10 mouse cellular contexts compared by ENCODE assay signal in genomic region chr19:46398401-46398800, GRCm38 (mm10). TPM values are rescaled to one million over a fixed set of nuclear protein-coding genes. Genes with fewer than 3 reads are reported as not detected.
A peak's percentile ranks its signal among the peaks of the same experiment; 100 is the strongest.
DNase-seq lines count a peak whose midpoint lies in the region; ATAC-seq and TF ChIP-seq lines count a peak whose summit lies in the region.
"Had no signal": no experiment of that assay in that cellular context is flagged by ENCODE, and none has a peak within 500 bp of the region (broad histone marks: within the 10 kb centered on the region; RNA-seq: fewer than 3 reads in every experiment).

No protein-coding gene starts in this region.

- no peak overlapping the region for H3K27ac ChIP-seq in kidney, embryonic 14.5 days (ENCODE audit: low read depth, low read length)
- no peak overlapping the region for H3K27ac ChIP-seq in embryonic facial prominence, embryonic 15.5 days (replicated peaks)
- H3K27ac ChIP-seq in intestine, embryonic 15.5 days: no peak overlapping the region
- H3K27ac ChIP-seq in midbrain, postnatal 0 days (ENCODE audit: low read depth, low read length): no peak overlapping the region

- peaks cover 39% of the 10 kb centered on the region for H3K4me1 ChIP-seq in kidney, embryonic 14.5 days (ENCODE audit: control insufficient read depth, insufficient read depth, low read length)
- H3K4me1 ChIP-seq in embryonic facial prominence, embryonic 15.5 days: peaks cover 49% of the 10 kb centered on the region
- H3K4me1 ChIP-seq in intestine, embryonic 15.5 days (replicated peaks): peaks cover 26% of the 10 kb centered on the region
- peaks cover 18% of the 10 kb centered on the region for H3K4me1 ChIP-seq in midbrain, postnatal 0 days (ENCODE audit: insufficient read depth, low read length)

- peaks cover 22% of the 10 kb centered on the region for H3K36me3 ChIP-seq in kidney, embryonic 14.5 days (ENCODE audit: control insufficient read depth, insufficient read depth, low read length)
- peaks cover 9% of the 10 kb centered on the region for H3K36me3 ChIP-seq in embryonic facial prominence, embryonic 15.5 days
- 0 out of 2 replicates have a peak, but pooled peaks cover 3% of the 10 kb centered on the region for H3K36me3 ChIP-seq in intestine, embryonic 15.5 days
- H3K36me3 ChIP-seq in midbrain, postnatal 0 days (ENCODE audit: insufficient read depth, low read length): peaks cover 14% of the 10 kb centered on the region

- H3K4me3 ChIP-seq in kidney, embryonic 14.5 days (ENCODE audit: low read length): peak overlapping the region; percentile 90
- peak overlapping the region; percentile 98 for H3K4me3 ChIP-seq in embryonic facial prominence, embryonic 15.5 days (replicated peaks)
- H3K4me3 ChIP-seq in intestine, embryonic 15.5 days (replicated peaks): peak overlapping the region; percentile 96; the same call in 1 of the 2 replicates
- peak overlapping the region; percentile 88; the same call in 1 of the 2 replicates for H3K4me3 ChIP-seq in midbrain, postnatal 0 days (ENCODE audit: low read depth, low read length)

- WGBS in kidney, embryonic 14.5 days: 35% methylated on average over 3 of the region's 3 CpGs
- WGBS in embryonic facial prominence, embryonic 15.5 days: 31% methylated on average over 3 of the region's 3 CpGs
- WGBS in intestine, embryonic 15.5 days: 40% methylated on average over 3 of the region's 3 CpGs
- WGBS in midbrain, postnatal 0 days: 18% methylated on average over 3 of the region's 3 CpGs

- no peak for TF ChIP-seq CTCF in midbrain, postnatal 0 days (IDR thresholded peaks at IDR 0.05)

- H3K27me3 ChIP-seq in kidney, embryonic 14.5 days (ENCODE audit: control insufficient read depth, insufficient read depth, low read length): no peaks in the 10 kb centered on the region
- no peaks in the 10 kb centered on the region for H3K27me3 ChIP-seq in embryonic facial prominence, embryonic 15.5 days
- no peaks in the 10 kb centered on the region for H3K27me3 ChIP-seq in intestine, embryonic 15.5 days (replicated peaks)
- no peaks in the 10 kb centered on the region for H3K27me3 ChIP-seq in midbrain, postnatal 0 days (ENCODE audit: insufficient read depth, low read length)

- DNase-seq in kidney, postnatal 25 days: no peak
- DNase-seq in midbrain, postnatal 0 days (ENCODE audit: low spot score): no peak
- no peak for DNase-seq in frontal cortex, postnatal 10 days (ENCODE audit: low spot score in 2 of 2)
- DNase-seq in frontal cortex, postnatal 14 days (ENCODE audit: low spot score in 2 of 2): no peak
- DNase-seq: adrenal gland, postnatal 10 days; lung, adult 18-20 months had no signal

- no peaks in the 10 kb centered on the region for H3K9me3 ChIP-seq in kidney, embryonic 14.5 days (ENCODE audit: control insufficient read depth, low read length)
- no peaks in the 10 kb centered on the region for H3K9me3 ChIP-seq in embryonic facial prominence, embryonic 15.5 days (replicated peaks)
- no peaks in the 10 kb centered on the region for H3K9me3 ChIP-seq in intestine, embryonic 15.5 days
- H3K9me3 ChIP-seq in midbrain, postnatal 0 days (ENCODE audit: low read length): no peaks in the 10 kb centered on the region

- ATAC-seq in kidney, embryonic 14.5 days (ENCODE audit: low FRiP score, low TSS enrichment): no peak
- ATAC-seq in embryonic facial prominence, embryonic 15.5 days (ENCODE audit: insufficient number of reproducible peaks, low FRiP score, low TSS enrichment, low read depth): no peak
- ATAC-seq in intestine, embryonic 15.5 days: no peak
- ATAC-seq in midbrain, postnatal 0 days (ENCODE audit: low FRiP score): no peak
- ATAC-seq in inflammation-experienced regulatory T-cells, adult 6 months: no peak

- H3K4me2 ChIP-seq in kidney, embryonic 14.5 days (replicated peaks; ENCODE audit: low read depth, low read length): peak overlapping the region; percentile 74
- peak overlapping the region; percentile 71 for H3K4me2 ChIP-seq in embryonic facial prominence, embryonic 15.5 days (replicated peaks)
- H3K4me2 ChIP-seq in intestine, embryonic 15.5 days (replicated peaks): peak overlapping the region; percentile 86
- peak overlapping the region; percentile 88 for H3K4me2 ChIP-seq in midbrain, postnatal 0 days (ENCODE audit: low read depth, low read length, poor library complexity, severe bottlenecking)

- peak overlapping the region; percentile 84; the same call in 1 of the 2 replicates for H3K9ac ChIP-seq in kidney, embryonic 14.5 days (ENCODE audit: low read depth, low read length)
- H3K9ac ChIP-seq in embryonic facial prominence, embryonic 15.5 days: 0 out of 2 replicates have a peak overlapping the region, but pooled peaks have one; percentile 15
- peak overlapping the region; percentile 4; the same call in 1 of the 2 replicates for H3K9ac ChIP-seq in intestine, embryonic 15.5 days
- H3K9ac ChIP-seq in midbrain, postnatal 0 days (replicated peaks; ENCODE audit: low read length, poor library complexity, severe bottlenecking): no peak overlapping the region

RNA-seq across cellular contexts. Expression of gene Sufu, which starts 1.7 kb away (rescaled TPM):
- 28.1 and 48.8 TPM in 2 replicates for polyA plus RNA-seq in kidney, embryonic 14.5 days (2014; fragmentation: Nextera tagmentation; extraction: Ambion mirVana)
- polyA plus RNA-seq in embryonic facial prominence, embryonic 15.5 days (2015; fragmentation: Nextera tagmentation; extraction: Ambion mirVana): 36.0 and 38.4 TPM in 2 replicates
- 20.7 and 21.4 TPM in 2 replicates for polyA plus RNA-seq in intestine, embryonic 15.5 days (2015; fragmentation: Nextera tagmentation; extraction: Ambion mirVana)
- total RNA-seq in midbrain, postnatal 0 days (2014; rRNA removed): 11.5 and 14.4 TPM in 2 replicates
- polyA plus RNA-seq in midbrain, postnatal 0 days (2015; fragmentation: Nextera tagmentation; extraction: Ambion mirVana): 13.2 and 14.5 TPM in 2 replicates
- 10 to 100 TPM; 10.7 to 13.6 (median 12.5) TPM for polyA plus RNA-seq in inflammation-experienced regulatory T-cells, adult 6 months (2017; shearing (Covaris generic))

RNA-seq across cellular contexts. Expression of gene Actr1a, which starts 2.9 kb away (rescaled TPM):
- polyA plus RNA-seq in kidney, embryonic 14.5 days (2014; fragmentation: Nextera tagmentation; extraction: Ambion mirVana): 78.5 and 134 TPM in 2 replicates
- 149 and 153 TPM in 2 replicates for polyA plus RNA-seq in embryonic facial prominence, embryonic 15.5 days (2015; fragmentation: Nextera tagmentation; extraction: Ambion mirVana)
- polyA plus RNA-seq in intestine, embryonic 15.5 days (2015; fragmentation: Nextera tagmentation; extraction: Ambion mirVana): 114 and 118 TPM in 2 replicates
- 356 and 359 TPM in 2 replicates for total RNA-seq in midbrain, postnatal 0 days (2014; rRNA removed)
- 327 and 343 TPM in 2 replicates for polyA plus RNA-seq in midbrain, postnatal 0 days (2015; fragmentation: Nextera tagmentation; extraction: Ambion mirVana)
- polyA plus RNA-seq in inflammation-experienced regulatory T-cells, adult 6 months (2017; shearing (Covaris generic)): 100 to 1,000 TPM in 1 of 3 experiments, 10 to 100 TPM in 2; 77.1 to 105 (median 78.0) TPM

RNA-seq across cellular contexts. Expression of gene 2310034G01Rik, which starts 48.3 kb away (rescaled TPM):
- polyA plus RNA-seq in kidney, embryonic 14.5 days (2014; fragmentation: Nextera tagmentation; extraction: Ambion mirVana): 2.7 and 3.5 TPM in 2 replicates
- polyA plus RNA-seq in embryonic facial prominence, embryonic 15.5 days (2015; fragmentation: Nextera tagmentation; extraction: Ambion mirVana): 3.5 and 5.3 TPM in 2 replicates
- polyA plus RNA-seq in intestine, embryonic 15.5 days (2015; fragmentation: Nextera tagmentation; extraction: Ambion mirVana): 1.1 and 1.7 TPM in 2 replicates
- 2.0 and 3.8 TPM in 2 replicates for total RNA-seq in midbrain, postnatal 0 days (2014; rRNA removed)
- polyA plus RNA-seq in midbrain, postnatal 0 days (2015; fragmentation: Nextera tagmentation; extraction: Ambion mirVana): 2.0 and 2.2 TPM in 2 replicates
- polyA plus RNA-seq in inflammation-experienced regulatory T-cells, adult 6 months (2017; shearing (Covaris generic)): under 1 TPM in 2 of 3 experiments, not detected in 1; 0.24 to 0.44 TPM

RNA-seq across cellular contexts. Expression of gene Mfsd13a, which starts 57.5 kb away (rescaled TPM):
- 7.9 and 10.8 TPM in 2 replicates for polyA plus RNA-seq in kidney, embryonic 14.5 days (2014; fragmentation: Nextera tagmentation; extraction: Ambion mirVana)
- 4.3 and 4.4 TPM in 2 replicates for polyA plus RNA-seq in embryonic facial prominence, embryonic 15.5 days (2015; fragmentation: Nextera tagmentation; extraction: Ambion mirVana)
- polyA plus RNA-seq in intestine, embryonic 15.5 days (2015; fragmentation: Nextera tagmentation; extraction: Ambion mirVana): 13.5 and 14.2 TPM in 2 replicates
- total RNA-seq in midbrain, postnatal 0 days (2014; rRNA removed): 7.2 and 19.2 TPM in 2 replicates
- 10.6 and 11.4 TPM in 2 replicates for polyA plus RNA-seq in midbrain, postnatal 0 days (2015; fragmentation: Nextera tagmentation; extraction: Ambion mirVana)
- polyA plus RNA-seq in inflammation-experienced regulatory T-cells, adult 6 months (2017; shearing (Covaris generic)): 1 to 10 TPM; 4.3 to 8.1 (median 5.9) TPM

RNA-seq across cellular contexts. Expression of gene Cuedc2, which starts 59.9 kb away (rescaled TPM):
- polyA plus RNA-seq in kidney, embryonic 14.5 days (2014; fragmentation: Nextera tagmentation; extraction: Ambion mirVana): 164 and 165 TPM in 2 replicates
- 167 and 168 TPM in 2 replicates for polyA plus RNA-seq in embryonic facial prominence, embryonic 15.5 days (2015; fragmentation: Nextera tagmentation; extraction: Ambion mirVana)
- polyA plus RNA-seq in intestine, embryonic 15.5 days (2015; fragmentation: Nextera tagmentation; extraction: Ambion mirVana): 126 and 138 TPM in 2 replicates
- total RNA-seq in midbrain, postnatal 0 days (2014; rRNA removed): 157 and 177 TPM in 2 replicates
- polyA plus RNA-seq in midbrain, postnatal 0 days (2015; fragmentation: Nextera tagmentation; extraction: Ambion mirVana): 314 and 337 TPM in 2 replicates
- 10 to 100 TPM; 34.9 to 54.1 (median 46.6) TPM for polyA plus RNA-seq in inflammation-experienced regulatory T-cells, adult 6 months (2017; shearing (Covaris generic))
